Mouse (Mus musculus) mouse embryonic stem cell (cell line): ENCODE data around the gene Olfr982.

ENCODE experiments used
- in situ Hi-C, 2 experiments: fragments of 300-500 bp; cut with MboI; formaldehyde crosslinking; loops; 1 replicate in 1 of 2; 3 replicates in 1 of 2; pipeline ENCODE4 v1.14.3; 2019 to 2020; ENCODE audit warnings: low sequenced_read_pairs in 2 of 2, low pct_unique_long_range_greater_than_20kb in 1 of 2, mixed read lengths in 1 of 2; ENCODE audit not compliant: unreplicated experiment in 1 of 2

Olfr982 gene

DNA sequence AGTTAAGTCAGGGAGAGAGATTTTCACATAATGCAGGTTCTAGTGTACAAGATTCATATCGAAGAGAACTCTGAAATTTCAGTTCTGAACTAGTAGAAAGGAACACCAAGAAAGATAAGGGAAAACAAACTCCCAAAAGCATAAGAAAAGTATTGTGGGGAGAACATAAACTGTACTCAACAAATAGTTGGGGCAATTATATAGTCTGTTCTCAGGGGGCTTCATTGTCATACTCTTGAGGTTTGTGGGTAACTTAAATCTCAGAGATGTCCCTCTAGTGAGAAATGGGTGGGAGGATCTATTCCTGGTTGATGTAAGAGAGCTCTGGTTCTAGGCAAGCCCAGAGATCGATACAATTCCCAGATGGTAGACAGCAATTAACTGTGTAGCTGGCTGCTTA, at the start of gene Olfr982:
TSS of gene Olfr982 (plus strand) at position 301 of the 400 bp plus-strand sequence.
- in situ Hi-C loops = no loop called here

GRCm38 (mm10) chr9:40050138-40050537, 23.5 kb upstream of the Olfr982 start:
- in situ Hi-C loops = no loop called here

DNA sequence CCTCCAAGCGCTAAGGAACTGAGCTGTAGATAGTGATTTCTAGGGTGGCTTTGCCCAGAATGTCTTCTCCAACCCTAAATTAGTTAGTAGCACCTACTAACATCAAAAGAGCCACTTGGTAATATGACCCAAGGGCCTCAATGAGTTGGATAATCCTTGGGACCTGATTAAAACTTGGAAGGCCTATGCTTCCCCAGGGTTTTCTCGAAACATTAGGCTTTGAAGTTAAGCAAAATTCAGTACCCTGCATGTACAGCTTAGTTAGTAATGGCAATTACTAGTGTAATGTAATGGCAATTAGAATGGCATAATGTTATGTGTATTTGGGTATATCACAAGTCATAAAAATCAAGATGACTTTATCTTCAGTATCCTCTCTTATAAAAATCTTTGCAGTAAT, 19.9 kb downstream of the Olfr982 start, which contains the start of gene Olfr983:
TSS of gene Olfr983 (minus strand) at position 101 of the 400 bp plus-strand sequence.
- in situ Hi-C loops = no loop called here

GRCm38 (mm10) chr9:40094769-40095168, 21.1 kb downstream of the Olfr982 start:
- in situ Hi-C loops = no loop called here

GRCm38 (mm10) chr9:40114106-40114505, 40.5 kb downstream of the Olfr982 start, which contains the start of gene Olfr984:
TSS of gene Olfr984 (minus strand) at chr9:40114206.
- in situ Hi-C loops = no loop called here

GRCm38 (mm10) chr9:40116645-40117286, 43.1 kb downstream of the Olfr982 start:
- in situ Hi-C loops = no loop called here

DNA sequence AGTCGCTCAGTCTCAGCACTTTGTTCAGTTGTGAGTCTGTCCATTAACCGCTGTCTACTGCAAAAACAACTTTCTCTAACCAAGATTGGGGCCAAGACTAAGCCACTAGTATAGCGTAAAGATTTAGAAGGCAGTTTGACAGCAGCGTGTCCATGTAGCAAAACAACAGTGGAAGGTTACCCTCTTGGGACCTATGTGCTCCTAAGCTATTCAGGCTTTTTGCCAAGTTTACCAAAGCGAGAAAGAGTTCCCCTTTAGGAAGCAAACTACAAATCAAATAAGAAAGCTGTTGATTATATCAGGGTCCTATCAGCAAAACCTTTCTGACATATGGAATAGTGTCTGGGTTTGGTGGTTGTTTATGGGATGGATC, 43.6 kb downstream of the Olfr982 start:
- in situ Hi-C loops = no loop called here
